Mouse (Mus musculus) erythroblast, embryonic 14.5 days (primary cell): ENCODE results near the gene Prkacb.

ENCODE experiments used
- GATA1 ChIP-seq: IDR thresholded peaks from 2 replicates; pipeline ENCODE4 v1.6.1; 2012; ENCODE audit warnings: low read length, inconsistent platforms, mixed read lengths
- TAL1 ChIP-seq: IDR thresholded peaks from 3 replicates; pipeline ENCODE4 v1.6.1; 2012; ENCODE audit warnings: low read length, inconsistent platforms, mixed read lengths

DNA sequence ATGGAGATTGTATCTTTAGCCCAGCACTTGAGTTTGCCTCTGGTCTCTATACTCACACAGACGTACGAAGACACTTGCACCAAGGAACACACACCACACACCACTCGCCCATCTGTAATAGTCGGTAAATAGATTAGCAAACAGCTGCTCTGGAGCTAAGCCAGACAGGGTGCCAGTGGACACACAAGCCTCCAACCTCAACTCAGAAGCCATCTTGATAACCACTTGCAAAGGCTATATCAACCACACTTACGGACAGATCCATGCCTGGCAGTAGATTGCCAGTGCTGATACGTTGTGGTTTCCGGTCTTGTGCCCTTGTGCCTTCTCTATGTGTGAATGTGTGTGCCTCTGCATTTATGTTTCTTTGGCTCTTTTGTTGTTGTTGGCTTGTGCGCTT is 126.4 kb downstream of the Prkacb start:
- TF ChIP-seq GATA1, result no peak
- no peak for TF ChIP-seq TAL1
